Mouse (Mus musculus): ENCODE data around the gene Glrx5.

The Glrx5 gene

GRCm38 (mm10) chr12:105066523-105066922 is 34.0 kb downstream of the Glrx5 start:
- in situ Hi-C loops (cut with MseI, MboI), result no loop called here

- in situ Hi-C loops (cut with MseI, MboI), result no loop called here
These were observed 36.4 kb downstream of the Glrx5 start for GRCm38 (mm10) chr12:105068911-105069310.

- in situ Hi-C loops (cut with MseI, MboI), result no loop called here
These were observed 41.2 kb downstream of the Glrx5 start for GRCm38 (mm10) chr12:105073708-105074107.

- in situ Hi-C loops (cut with MseI, MboI), result no loop called here
These were observed 43.0 kb downstream of the Glrx5 start for GRCm38 (mm10) chr12:105075496-105075895.

GRCm38 (mm10) chr12:105076511-105076910 is 44.0 kb downstream of the Glrx5 start:
- in situ Hi-C loops (cut with MseI, MboI), result no loop called here

- in situ Hi-C loops (cut with MseI, MboI), result no loop called here
These were observed 44.7 kb downstream of the Glrx5 start for GRCm38 (mm10) chr12:105077232-105077631.

GRCm38 (mm10) chr12:105084171-105084570 is 51.7 kb downstream of the Glrx5 start:
- in situ Hi-C loops (cut with MseI, MboI), result no loop called here

- in situ Hi-C loops (cut with MseI, MboI), result no loop called here
These were observed 52.3 kb downstream of the Glrx5 start for GRCm38 (mm10) chr12:105084816-105085215.

- in situ Hi-C loops (cut with MseI, MboI), result no loop called here
These were observed 52.8 kb downstream of the Glrx5 start for GRCm38 (mm10) chr12:105085296-105085695.

GRCm38 (mm10) chr12:105086781-105087180 is 54.3 kb downstream of the Glrx5 start:
- in situ Hi-C loops (cut with MseI, MboI), result no loop called here

- in situ Hi-C loops (cut with MseI, MboI), result no loop called here
These were observed 54.9 kb downstream of the Glrx5 start for GRCm38 (mm10) chr12:105087353-105087752.

GRCm38 (mm10) chr12:105089231-105089630 is 56.7 kb downstream of the Glrx5 start:
- in situ Hi-C loops (cut with MseI, MboI), result no loop called here

- in situ Hi-C loops (cut with MseI, MboI), result no loop called here
These were observed 59.1 kb downstream of the Glrx5 start for GRCm38 (mm10) chr12:105091604-105092003.
